Mouse (Mus musculus) CH12.LX (cell line): ENCODE results near the gene Arhgap31.

Experiments
- CTCF ChIP-seq, 2 experiments: IDR thresholded peaks in 1 of 2; conservative IDR thresholded peaks in 1 of 2; 2 replicates each; pipeline ENCODE4 v1.5.1; 2011 to 2012; ENCODE audit warnings: low read depth in 2 of 2, low read length in 2 of 2, improper control_type of control experiment in 1 of 2, inconsistent platforms in 1 of 2, mild to moderate bottlenecking in 1 of 2, moderate library complexity in 1 of 2
- E2F4 ChIP-seq: IDR thresholded peaks from 2 replicates; pipeline ENCODE4 v1.6.1; 2011; ENCODE audit warnings: low read depth, low read length, improper control_type of control experiment; ENCODE audit not compliant: insufficient replicate concordance
- EP300 ChIP-seq: IDR thresholded peaks from 2 replicates; pipeline ENCODE4 v1.6.1; 2011; ENCODE audit warnings: low read length, improper control_type of control experiment
- HCFC1 ChIP-seq: IDR thresholded peaks from 2 replicates; pipeline ENCODE4 v1.6.1; 2012; ENCODE audit warnings: low read depth, mild to moderate bottlenecking, inconsistent platforms, low read length, improper control_type of control experiment
- MAZ ChIP-seq: IDR thresholded peaks from 2 replicates; pipeline ENCODE4 v1.6.1; 2012; ENCODE audit warnings: low read depth, mild to moderate bottlenecking, inconsistent platforms, low read length, improper control_type of control experiment, moderate library complexity
- MEF2A ChIP-seq: IDR thresholded peaks from 2 replicates; pipeline ENCODE4 v1.6.1; 2014; ENCODE audit warnings: low read depth, mild to moderate bottlenecking, inconsistent platforms, low read length, improper control_type of control experiment, borderline replicate concordance
- MXI1 ChIP-seq: IDR thresholded peaks from 2 replicates; pipeline ENCODE4 v1.6.1; 2011; ENCODE audit warnings: mild to moderate bottlenecking, low read depth, low read length, improper control_type of control experiment
- MYC ChIP-seq: IDR thresholded peaks from 2 replicates; pipeline ENCODE4 v1.6.1; 2011; ENCODE audit warnings: low read depth, mild to moderate bottlenecking, improper control_type of control experiment, low read length
- POLR2A ChIP-seq: IDR thresholded peaks from 2 replicates; pipeline ENCODE4 v1.6.1; 2011; ENCODE audit warnings: low read depth, mild to moderate bottlenecking, improper control_type of control experiment, low read length
- POLR2AphosphoS2 ChIP-seq: IDR thresholded peaks from 2 replicates; pipeline ENCODE4 v1.6.1; 2011; ENCODE audit warnings: low read depth, low read length, improper control_type of control experiment
- RCOR1 ChIP-seq: conservative IDR thresholded peaks from 2 replicates; pipeline ENCODE4 v1.6.1; 2012; ENCODE audit warnings: low read depth, mild to moderate bottlenecking, inconsistent platforms, low read length, improper control_type of control experiment
- TCF12 ChIP-seq: IDR thresholded peaks from 2 replicates; pipeline ENCODE4 v1.6.1; 2014; ENCODE audit warnings: low read depth, mild to moderate bottlenecking, inconsistent platforms, low read length, improper control_type of control experiment
- USF1 ChIP-seq: IDR thresholded peaks from 2 replicates; pipeline ENCODE4 v1.6.1; 2014; ENCODE audit warnings: low read depth, mild to moderate bottlenecking, inconsistent platforms, low read length, improper control_type of control experiment
- ZKSCAN1 ChIP-seq: IDR thresholded peaks from 2 replicates; pipeline ENCODE4 v1.6.1; 2012; ENCODE audit warnings: low read depth, inconsistent platforms, low read length, improper control_type of control experiment, borderline replicate concordance

- TF ChIP-seq ZKSCAN1 (no peak), USF1 (no peak), POLR2A (no peak), HCFC1 (no peak), MAZ (no peak), E2F4 (no peak), POLR2AphosphoS2 (no peak), CTCF (conservative IDR thresholded peaks at IDR 0.05 in 1 of 2, IDR thresholded peaks at IDR 0.05 in 1 of 2; ENCODE audit: low read depth in 2 of 2, low read length in 2 of 2) (no peak), MEF2A (no peak), MYC (no peak), EP300 (no peak), RCOR1 (no peak), MXI1 (no peak), TCF12 (no peak)
These were observed 60.4 kb downstream of the Arhgap31 start for GRCm38 (mm10) chr16:38652653-38653052.
